Mouse (Mus musculus): ENCODE results near the gene Csnk2a2. TPM values are rescaled to one million over a fixed set of nuclear protein-coding genes. Genes with fewer than 3 reads are reported as not detected.

Gene Csnk2a2
- polyA plus RNA-seq, 1 experiment from 2014 or later: 14.0 TPM

Other genes starting within 250 kb of the Csnk2a2 start
- gene Cngb1, start 183.5 kb downstream of the Csnk2a2 start, polyA plus RNA-seq (2016; fragmentation: Nextera tagmentation; extraction: Ambion mirVana): 0.04 TPM in 1 of 2 replicates, not detected in the other
- gene Tepp, start 179.5 kb downstream of the Csnk2a2 start, polyA plus RNA-seq (2016; fragmentation: Nextera tagmentation; extraction: Ambion mirVana): not detected in 2 replicates
- 10.3 and 11.5 TPM in 2 replicates for gene Zfp319, start 158.1 kb downstream of the Csnk2a2 start, polyA plus RNA-seq (2016; fragmentation: Nextera tagmentation; extraction: Ambion mirVana)
- gene Usb1, start 157.8 kb downstream of the Csnk2a2 start, polyA plus RNA-seq (2016; fragmentation: Nextera tagmentation; extraction: Ambion mirVana): 42.0 and 45.2 TPM in 2 replicates
- gene Mmp15, start 137.8 kb downstream of the Csnk2a2 start, polyA plus RNA-seq (2016; fragmentation: Nextera tagmentation; extraction: Ambion mirVana): 9.5 and 10.3 TPM in 2 replicates
- gene Cfap20, start 55.2 kb downstream of the Csnk2a2 start, polyA plus RNA-seq (2016; fragmentation: Nextera tagmentation; extraction: Ambion mirVana): 134 and 143 TPM in 2 replicates
- gene Ccdc113, start 44.0 kb upstream of the Csnk2a2 start, polyA plus RNA-seq (2016; fragmentation: Nextera tagmentation; extraction: Ambion mirVana): 0.11 TPM in 1 of 2 replicates, not detected in the other
- not detected in 2 replicates for gene Prss54, start 86.3 kb upstream of the Csnk2a2 start, polyA plus RNA-seq (2016; fragmentation: Nextera tagmentation; extraction: Ambion mirVana)
- 27.9 and 32.1 TPM in 2 replicates for gene Gins3, start 143.4 kb upstream of the Csnk2a2 start, polyA plus RNA-seq (2016; fragmentation: Nextera tagmentation; extraction: Ambion mirVana)
- 7.6 and 9.7 TPM in 2 replicates for gene Ndrg4, start 186.9 kb upstream of the Csnk2a2 start, polyA plus RNA-seq (2016; fragmentation: Nextera tagmentation; extraction: Ambion mirVana)
- 16.7 and 22.6 TPM in 2 replicates for gene Setd6, start 225.8 kb upstream of the Csnk2a2 start, polyA plus RNA-seq (2016; fragmentation: Nextera tagmentation; extraction: Ambion mirVana)